Mouse (Mus musculus) intestine, embryonic 16.5 days (tissue): Measurements from ENCODE around the gene Gm6034. TPM values are rescaled to one million over a fixed set of nuclear protein-coding genes. Genes with fewer than 3 reads are reported as not detected.
"Not testable (repeated sequence)": the region's sequence is repeated elsewhere in the genome, so short reads cannot be mapped to it uniquely, and the experiment has no call there.

Source experiments
- ATAC-seq: fragments of 200-750 bp; cut with Nextera tagmentation; 2 replicates; pipeline ENCODE4 v1.8.0; 2017; ENCODE audit warnings: moderate TSS enrichment, moderate library complexity
- H3K27ac ChIP-seq: fragments of 300-500 bp; sonication (generic); 2 replicates; pipeline ENCODE4 v1.5.1; 2014; ENCODE audit warnings: mild to moderate bottlenecking, low read length
- H3K27me3 ChIP-seq: fragments of 300-500 bp; sonication (generic); replicated peaks from 2 replicates; pipeline ENCODE4 v1.6.1; 2014; ENCODE audit warnings: low read length, control low read depth, mixed read lengths; ENCODE audit not compliant: control insufficient read depth, insufficient read depth
- H3K36me3 ChIP-seq: fragments of 300-500 bp; sonication (generic); 2 replicates; pipeline ENCODE4 v1.6.1; 2014; ENCODE audit warnings: low read length, control low read depth; ENCODE audit not compliant: control insufficient read depth, insufficient read depth
- H3K4me1 ChIP-seq: fragments of 300-500 bp; sonication (generic); 2 replicates; pipeline ENCODE4 v1.6.1; 2014; ENCODE audit warnings: low read length, control low read depth, mixed read lengths; ENCODE audit not compliant: control insufficient read depth, insufficient read depth
- H3K4me2 ChIP-seq: fragments of 300-500 bp; sonication (generic); 2 replicates; pipeline ENCODE4 v1.6.1; 2014; ENCODE audit warnings: low read depth, low read length, control low read depth
- H3K4me3 ChIP-seq: fragments of 300-500 bp; sonication (generic); 2 replicates; pipeline ENCODE4 v1.5.1; 2014; ENCODE audit warnings: mild to moderate bottlenecking, low read length
- H3K9ac ChIP-seq: fragments of 300-500 bp; sonication (generic); 2 replicates; pipeline ENCODE4 v1.6.1; 2014; ENCODE audit warnings: low read depth, low read length
- H3K9me3 ChIP-seq: fragments of 300-500 bp; sonication (generic); 2 replicates; pipeline ENCODE4 v1.6.1; 2016; ENCODE audit warnings: low read length, control low read depth; ENCODE audit not compliant: control insufficient read depth
- WGBS: fragments of 180-500 bp; shearing (Covaris S2); extraction: QIAGEN DNeasy Blood & Tissue Kit; methylation state at CpG from one replicate; pipeline ENCODE4 v1.1.7; 2014; 5-methylcytosine and 5-hydroxymethylcytosine counted together
- polyA plus RNA-seq: library from polyadenylated mRNA; unstranded; fragments of >200 nt; fragmentation: Nextera tagmentation; extraction: Ambion mirVana; gene quantifications from 2 replicates; pipeline ENCODE4 v1.2.1, GENCODE M21; 2015

Gene Gm6034
- polyA plus RNA-seq, 1 experiment from 2014 or later, result 0.86 TPM

GRCm38 (mm10) chr17:36000349-36000748, 42.4 kb upstream of the Gm6034 start:
- no peak for ATAC-seq
- no peaks in the 10 kb centered on the region for H3K36me3 ChIP-seq
- no peaks in the 10 kb centered on the region for H3K27me3 ChIP-seq
- no peak overlapping the region for H3K4me3 ChIP-seq
- no peak overlapping the region for H3K9ac ChIP-seq
- no peak overlapping the region for H3K4me2 ChIP-seq
- peaks cover 9% of the 10 kb centered on the region; the same call in 1 of the 2 replicates for H3K4me1 ChIP-seq
- WGBS, result 65% methylated on average over 4 of the region's 4 CpGs
- no peaks in the 10 kb centered on the region; the same call in 1 of the 2 replicates for H3K9me3 ChIP-seq
- H3K27ac ChIP-seq, result no peak overlapping the region

- WGBS, result 89% methylated on average over 12 of the region's 12 CpGs
- Histone ChIP-seq H3K27ac (no peak overlapping the region), H3K27me3 (no peaks in the 10 kb centered on the region), H3K9ac (no peak overlapping the region), H3K4me3 (no peak overlapping the region), H3K9me3 (no peaks in the 10 kb centered on the region; the same call in 1 of the 2 replicates), H3K36me3 (no peaks in the 10 kb centered on the region; the same call in 1 of the 2 replicates), H3K4me2 (no peak overlapping the region), H3K4me1 (0 out of 2 replicates have a peak, but pooled peaks cover 6% of the 10 kb centered on the region)
- ATAC-seq, result no peak
Measured at GRCm38 (mm10) chr17:36001121-36001897, 41.5 kb upstream of the Gm6034 start.

GRCm38 (mm10) chr17:36001966-36002365, 40.8 kb upstream of the Gm6034 start:
- no peak overlapping the region for H3K4me3 ChIP-seq
- ATAC-seq, result peak; percentile 26
- no peaks in the 10 kb centered on the region for H3K27me3 ChIP-seq
- no peak overlapping the region for H3K27ac ChIP-seq
- H3K4me1 ChIP-seq, result 0 out of 2 replicates have a peak, but pooled peaks cover 6% of the 10 kb centered on the region
- peaks cover 5% of the 10 kb centered on the region; the same call in 1 of the 2 replicates for H3K36me3 ChIP-seq
- H3K9ac ChIP-seq, result no peak overlapping the region
- no peak overlapping the region for H3K4me2 ChIP-seq
- 96% methylated on average over 6 of the region's 6 CpGs for WGBS
- peaks cover 5% of the 10 kb centered on the region; the same call in 1 of the 2 replicates for H3K9me3 ChIP-seq

GRCm38 (mm10) chr17:36003331-36003730, 39.4 kb upstream of the Gm6034 start:
- Histone ChIP-seq H3K4me1 (0 out of 2 replicates have a peak, but pooled peaks cover 6% of the 10 kb centered on the region), H3K9ac (no peak overlapping the region), H3K27me3 (no peaks in the 10 kb centered on the region), H3K27ac (no peak overlapping the region), H3K4me2 (no peak overlapping the region), H3K4me3 (no peak overlapping the region), H3K9me3 (peaks cover 5% of the 10 kb centered on the region; the same call in 1 of the 2 replicates), H3K36me3 (peaks cover 5% of the 10 kb centered on the region; the same call in 1 of the 2 replicates)
- ATAC-seq, result no peak
- WGBS, result 91% methylated on average over 7 of the region's 7 CpGs

GRCm38 (mm10) chr17:36004409-36004808, 38.4 kb upstream of the Gm6034 start:
- H3K9me3 ChIP-seq, H3K9ac ChIP-seq, H3K4me1 ChIP-seq, H3K4me2 ChIP-seq, ATAC-seq, H3K4me3 ChIP-seq, H3K36me3 ChIP-seq, H3K27me3 ChIP-seq, H3K27ac ChIP-seq: not testable (repeated sequence)
- WGBS, result 91% methylated on average over 7 of the region's 7 CpGs

GRCm38 (mm10) chr17:36014977-36015376, 27.8 kb upstream of the Gm6034 start:
- Histone ChIP-seq H3K4me1 (no peaks in the 10 kb centered on the region; the same call in 1 of the 2 replicates), H3K4me3 (no peak overlapping the region), H3K9me3 (no peaks in the 10 kb centered on the region), H3K36me3 (no peaks in the 10 kb centered on the region; the same call in 1 of the 2 replicates), H3K27ac (no peak overlapping the region), H3K27me3 (no peaks in the 10 kb centered on the region), H3K9ac (no peak overlapping the region), H3K4me2 (no peak overlapping the region)
- ATAC-seq, result no peak
- 89% methylated on average over 5 of the region's 5 CpGs for WGBS

GRCm38 (mm10) chr17:36017046-36017445, 25.7 kb upstream of the Gm6034 start:
- Histone ChIP-seq H3K9me3 (no peaks in the 10 kb centered on the region), H3K4me1 (no peaks in the 10 kb centered on the region; the same call in 1 of the 2 replicates), H3K4me3 (no peak overlapping the region), H3K4me2 (no peak overlapping the region), H3K36me3 (no peaks in the 10 kb centered on the region; the same call in 1 of the 2 replicates), H3K27me3 (no peaks in the 10 kb centered on the region), H3K27ac (no peak overlapping the region), H3K9ac (no peak overlapping the region)
- 91% methylated on average over 5 of the region's 5 CpGs for WGBS
- ATAC-seq, result no peak

- H3K9ac ChIP-seq, result no peak overlapping the region
- H3K27ac ChIP-seq, result no peak overlapping the region
- no peaks in the 10 kb centered on the region; the same call in 1 of the 2 replicates for H3K36me3 ChIP-seq
- H3K9me3 ChIP-seq, result no peaks in the 10 kb centered on the region
- no peaks in the 10 kb centered on the region for H3K27me3 ChIP-seq
- H3K4me3 ChIP-seq, result no peak overlapping the region
- peaks cover 3% of the 10 kb centered on the region; the same call in 1 of the 2 replicates for H3K4me1 ChIP-seq
- no peak overlapping the region for H3K4me2 ChIP-seq
- ATAC-seq, result no peak
- 66% methylated on average over 2 of the region's 2 CpGs for WGBS
Measured at GRCm38 (mm10) chr17:36018979-36019378, 23.8 kb upstream of the Gm6034 start.

GRCm38 (mm10) chr17:36019519-36019918, 23.2 kb upstream of the Gm6034 start:
- H3K27ac ChIP-seq, result no peak overlapping the region

More at GRCm38 (mm10) chr17:36019519-36019918, 23.2 kb upstream of the Gm6034 start:
- no peaks in the 10 kb centered on the region; the same call in 1 of the 2 replicates for H3K36me3 ChIP-seq
- H3K9ac ChIP-seq, result no peak overlapping the region
- H3K4me1 ChIP-seq, result peaks cover 9% of the 10 kb centered on the region
- ATAC-seq, result no peak
- no peaks in the 10 kb centered on the region for H3K9me3 ChIP-seq
- H3K27me3 ChIP-seq, result no peaks in the 10 kb centered on the region
- no peak overlapping the region for H3K4me3 ChIP-seq
- no peak overlapping the region for H3K4me2 ChIP-seq
- WGBS, result 60% methylated on average over 3 of the region's 3 CpGs
